Mouse (Mus musculus) kidney, postnatal 36 days (tissue): ENCODE data around the gene Pex26.

Experiments
- DNase-seq, 2 experiments: peaks; one replicate each; pipeline ENCODE4 v3.0.0; 2021 to 2022; ENCODE audit warnings: mixed read lengths in 2 of 2

Pex26 gene

GRCm38 (mm10) chr6:121167381-121167975 lies 16.0 kb upstream of the Pex26 start:
- no peak for DNase-seq

GRCm38 (mm10) chr6:121171102-121171501 lies 12.4 kb upstream of the Pex26 start:
- DNase-seq: peak in 1 of 2 experiments; percentile 54

GRCm38 (mm10) chr6:121173471-121173870 lies 10.0 kb upstream of the Pex26 start:
- no peak for DNase-seq

GRCm38 (mm10) chr6:121174761-121175160 lies 8.7 kb upstream of the Pex26 start:
- DNase-seq: no peak

- no peak for DNase-seq
Measured at GRCm38 (mm10) chr6:121176011-121176730, 7.3 kb upstream of the Pex26 start.

- DNase-seq: no peak
Measured at GRCm38 (mm10) chr6:121176731-121177098, 6.8 kb upstream of the Pex26 start.

- peak; percentile 51 to 59 for DNase-seq
Measured at GRCm38 (mm10) chr6:121177118-121177708, 6.3 kb upstream of the Pex26 start.

- peak; percentile 53 to 67 for DNase-seq
Measured at GRCm38 (mm10) chr6:121178700-121179358, 4.6 kb upstream of the Pex26 start.

GRCm38 (mm10) chr6:121179846-121180245 lies 3.6 kb upstream of the Pex26 start:
- DNase-seq: no peak

- peak; percentile 71 to 73 for DNase-seq
Measured at GRCm38 (mm10) chr6:121184198-121185140, 1.0 kb downstream of the Pex26 start.

GRCm38 (mm10) chr6:121185232-121185631 lies 1.8 kb downstream of the Pex26 start:
- DNase-seq: peak in 1 of 2 experiments; percentile 9

- DNase-seq: no peak
Measured at GRCm38 (mm10) chr6:121191261-121192009, 8.0 kb downstream of the Pex26 start.

GRCm38 (mm10) chr6:121194061-121194955 lies 10.8 kb downstream of the Pex26 start:
- DNase-seq: no peak

GRCm38 (mm10) chr6:121194956-121195731 lies 11.7 kb downstream of the Pex26 start:
- DNase-seq: no peak

- peak; percentile 53 to 60 for DNase-seq
Measured at GRCm38 (mm10) chr6:121197807-121198365, 14.4 kb downstream of the Pex26 start.

- no peak for DNase-seq
Measured at GRCm38 (mm10) chr6:121200458-121200857, 17.0 kb downstream of the Pex26 start.

GRCm38 (mm10) chr6:121202026-121202425 lies 18.6 kb downstream of the Pex26 start:
- no peak for DNase-seq

- DNase-seq: no peak
Measured at GRCm38 (mm10) chr6:121206481-121206880, 23.0 kb downstream of the Pex26 start.

- no peak for DNase-seq
Measured at GRCm38 (mm10) chr6:121209584-121209983, 26.1 kb downstream of the Pex26 start.
